Mouse (Mus musculus) midbrain, embryonic 14.5 days (tissue): ENCODE measurements around the gene Lif. TPM values are rescaled to one million over a fixed set of nuclear protein-coding genes. Genes with fewer than 3 reads are reported as not detected.
A peak's percentile ranks its signal among the peaks of the same experiment; 100 is the strongest.

Experiments used
- ATAC-seq: fragments of 200-750 bp; cut with Nextera tagmentation; 2 replicates; pipeline ENCODE4 v1.8.0; 2017; ENCODE audit warnings: moderate number of reproducible peaks, moderate library complexity; ENCODE audit not compliant: low FRiP score, low TSS enrichment
- DNase-seq: peaks from one replicate; pipeline ENCODE4 v3.0.0-alpha.2; 2015
- H3K27ac ChIP-seq: fragments of 300-500 bp; sonication (generic); replicated peaks from 2 replicates; pipeline ENCODE4 v1.5.1; 2014; ENCODE audit warnings: mild to moderate bottlenecking, low read depth, low read length, moderate library complexity
- H3K27me3 ChIP-seq: fragments of 300-500 bp; sonication (generic); 2 replicates; pipeline ENCODE4 v1.6.1; 2014; ENCODE audit warnings: low read length, control low read depth, mixed read lengths; ENCODE audit not compliant: control insufficient read depth, insufficient read depth
- H3K36me3 ChIP-seq: fragments of 300-500 bp; sonication (generic); 2 replicates; pipeline ENCODE4 v1.6.1; 2014; ENCODE audit warnings: low read length, control low read depth; ENCODE audit not compliant: control insufficient read depth, insufficient read depth
- H3K4me1 ChIP-seq: fragments of 300-500 bp; sonication (generic); 2 replicates; pipeline ENCODE4 v1.6.1; 2014; ENCODE audit warnings: mild to moderate bottlenecking, antibody characterized with exemption, low read length, control low read depth; ENCODE audit not compliant: control insufficient read depth, insufficient read depth
- H3K4me2 ChIP-seq: fragments of 300-500 bp; sonication (generic); 2 replicates; pipeline ENCODE4 v1.6.1; 2014; ENCODE audit warnings: mild to moderate bottlenecking, low read length, moderate library complexity
- H3K4me3 ChIP-seq: fragments of 300-500 bp; sonication (generic); replicated peaks from 2 replicates; pipeline ENCODE4 v1.5.1; 2014; ENCODE audit warnings: low read depth, low read length
- H3K9ac ChIP-seq: fragments of 300-500 bp; sonication (generic); replicated peaks from 2 replicates; pipeline ENCODE4 v1.6.1; 2014; ENCODE audit warnings: mild to moderate bottlenecking, low read length, moderate library complexity
- H3K9me3 ChIP-seq: fragments of 300-500 bp; sonication (generic); 2 replicates; pipeline ENCODE4 v1.6.1; 2016; ENCODE audit warnings: low read length, control low read depth, mixed read lengths; ENCODE audit not compliant: control insufficient read depth
- WGBS: fragments of 180-500 bp; shearing (Covaris S2); extraction: QIAGEN DNeasy Blood & Tissue Kit; methylation state at CpG from one replicate; pipeline ENCODE4 v1.1.7; 2014; 5-methylcytosine and 5-hydroxymethylcytosine counted together
- polyA plus RNA-seq: library from polyadenylated mRNA; unstranded; fragments of >200 nt; fragmentation: Nextera tagmentation; extraction: Ambion mirVana; gene quantifications from 2 replicates; pipeline ENCODE4 v1.2.1, GENCODE M21; 2014

Lif gene
- polyA plus RNA-seq, 1 experiment from 2014 or later, result not detected

DNA sequence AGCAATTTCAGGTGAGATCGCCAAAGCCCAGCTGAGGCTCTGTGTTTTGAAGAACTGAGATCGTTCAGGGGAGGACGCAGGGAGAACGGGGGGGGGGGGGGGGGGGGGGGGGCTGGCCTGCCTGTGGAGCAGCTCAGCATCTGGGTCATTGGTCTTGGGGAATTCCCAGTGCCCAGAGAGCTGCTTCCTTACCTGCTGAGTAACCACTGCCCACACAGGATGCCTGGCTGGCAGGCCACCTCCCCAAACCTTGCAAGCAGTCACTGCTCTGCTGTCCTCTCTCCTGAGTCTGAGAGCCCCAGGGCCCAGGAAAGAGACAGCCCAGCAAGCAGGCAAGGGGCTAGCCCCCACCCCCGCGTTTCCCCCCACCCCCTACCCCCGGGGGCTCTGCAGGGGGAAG lies 5.5 kb downstream of the Lif start:
- Histone ChIP-seq H3K27me3 (peaks cover 30% of the 10 kb centered on the region), H3K9me3 (no peaks in the 10 kb centered on the region), H3K4me1 (0 out of 2 replicates have a peak, but pooled peaks cover 4% of the 10 kb centered on the region), H3K4me3 (no peak overlapping the region), H3K4me2 (no peak overlapping the region), H3K27ac (no peak overlapping the region), H3K36me3 (no peaks in the 10 kb centered on the region), H3K9ac (no peak overlapping the region)
- DNase-seq (no peak), ATAC-seq (no peak)
- 21% methylated on average over 7 of the region's 7 CpGs for WGBS

DNA sequence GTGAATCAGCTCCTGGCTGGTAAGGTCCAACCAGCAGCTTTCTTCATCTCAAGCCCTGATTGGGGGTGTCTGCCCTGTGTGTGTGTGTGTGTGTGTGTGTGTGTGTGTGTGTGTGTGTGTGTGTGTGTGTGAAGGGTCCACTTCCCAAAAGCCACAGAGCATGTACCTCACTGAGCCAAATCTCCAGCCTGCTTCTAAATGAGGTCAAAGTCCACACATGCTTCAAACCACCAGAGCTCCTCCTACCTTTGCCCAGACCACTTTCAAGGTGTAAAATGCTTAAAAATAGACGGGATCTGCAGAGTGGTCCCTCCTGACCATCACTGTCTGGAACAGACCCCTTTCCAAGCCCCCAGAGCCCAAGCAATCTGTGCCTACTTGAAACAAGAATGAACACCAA lies 5.9 kb downstream of the Lif start:
- Histone ChIP-seq H3K9ac (no peak overlapping the region), H3K4me2 (no peak overlapping the region), H3K27ac (no peak overlapping the region), H3K4me3 (no peak overlapping the region), H3K9me3 (no peaks in the 10 kb centered on the region), H3K36me3 (no peaks in the 10 kb centered on the region), H3K4me1 (0 out of 2 replicates have a peak, but pooled peaks cover 4% of the 10 kb centered on the region), H3K27me3 (peaks cover 34% of the 10 kb centered on the region)
- DNase-seq (no peak), ATAC-seq (no peak)
- 18% methylated on average over 1 of the region's 1 CpGs for WGBS

DNA sequence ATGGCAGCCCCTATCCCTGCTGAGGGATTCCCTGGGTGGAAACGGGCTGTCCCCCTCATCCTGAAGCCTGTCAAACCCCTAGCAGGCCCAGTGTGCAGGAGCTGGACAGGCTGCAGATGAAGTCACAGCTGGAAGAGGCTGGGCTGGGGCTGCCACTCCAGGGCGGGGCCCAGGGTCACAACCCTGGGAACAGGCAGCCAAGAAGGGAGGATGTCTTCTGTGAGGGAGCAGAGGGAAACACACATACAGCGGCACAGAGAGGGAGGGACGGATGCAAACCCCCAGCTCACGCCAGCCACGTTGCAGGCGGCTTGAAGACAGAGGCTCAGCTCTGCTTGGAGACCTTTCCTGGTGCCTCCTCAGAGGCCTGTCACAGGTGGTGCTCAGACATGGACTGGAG lies 6.7 kb downstream of the Lif start:
- no peaks in the 10 kb centered on the region for H3K36me3 ChIP-seq
- H3K27ac ChIP-seq, result no peak overlapping the region
- H3K9ac ChIP-seq, result no peak overlapping the region
- DNase-seq, result no peak
- 71% methylated on average over 7 of the region's 7 CpGs for WGBS
- no peak overlapping the region for H3K4me2 ChIP-seq
- no peaks in the 10 kb centered on the region for H3K9me3 ChIP-seq
- no peak overlapping the region for H3K4me3 ChIP-seq
- H3K4me1 ChIP-seq, result 0 out of 2 replicates have a peak, but pooled peaks cover 4% of the 10 kb centered on the region
- peaks cover 36% of the 10 kb centered on the region for H3K27me3 ChIP-seq
- ATAC-seq, result no peak

DNA sequence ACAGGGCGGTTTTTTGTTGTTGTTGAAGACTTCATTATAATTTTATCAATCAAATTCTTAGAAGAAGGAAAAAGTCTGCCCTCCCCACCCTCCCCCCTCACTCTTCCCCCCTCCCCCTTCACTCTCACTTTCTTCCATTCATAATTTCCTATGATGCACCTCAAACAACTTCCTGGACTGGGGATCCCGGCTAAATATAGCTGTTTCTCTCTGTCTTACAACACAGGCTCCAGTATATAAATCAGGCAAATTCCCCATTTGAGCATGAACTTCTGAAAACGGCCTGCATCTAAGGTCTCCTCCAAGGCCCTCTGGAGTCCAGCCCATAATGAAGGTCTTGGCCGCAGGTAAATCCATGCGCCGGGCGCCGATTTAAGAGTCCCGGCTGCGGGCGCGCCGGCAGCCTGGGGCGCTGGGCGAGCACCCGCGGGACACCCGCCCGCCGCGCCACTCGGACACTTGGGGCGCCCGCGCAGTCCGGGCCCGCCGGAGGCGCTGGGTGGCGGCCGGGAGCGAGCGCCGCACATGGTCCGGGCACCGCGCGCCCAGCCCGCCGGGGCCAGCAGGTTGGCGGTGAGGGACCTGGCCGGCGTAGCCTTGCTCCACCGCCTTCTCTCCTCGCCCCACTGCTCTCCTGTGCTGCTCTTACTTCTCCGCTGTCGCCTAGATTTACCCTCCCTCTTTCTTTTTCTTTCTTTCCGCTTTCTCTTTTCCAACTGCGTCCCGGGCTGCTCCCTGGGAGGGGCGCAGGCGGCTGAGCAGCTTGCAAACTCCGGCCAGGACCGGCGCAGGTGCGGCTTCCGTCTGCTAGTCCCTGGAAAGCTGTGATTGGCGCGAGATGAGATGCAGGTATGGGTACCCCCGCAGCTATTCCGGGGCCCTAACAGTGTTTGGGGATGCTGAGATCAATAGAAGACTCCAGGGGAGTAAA lies 9.2 kb downstream of the Lif start:
- H3K4me1 ChIP-seq, result 0 out of 2 replicates have a peak, but pooled peaks cover 4% of the 10 kb centered on the region
- peak overlapping the region; percentile 82 for H3K4me2 ChIP-seq
- no peaks in the 10 kb centered on the region for H3K36me3 ChIP-seq
- peak overlapping the region; percentile 47 for H3K9ac ChIP-seq
- ATAC-seq (no peak), DNase-seq (peak; percentile 64)
- WGBS, result 1% methylated on average over 55 of the region's 61 CpGs
- peak overlapping the region; percentile 42 for H3K4me3 ChIP-seq
- no peaks in the 10 kb centered on the region for H3K9me3 ChIP-seq
- H3K27ac ChIP-seq, result no peak overlapping the region
- H3K27me3 ChIP-seq, result peaks cover 36% of the 10 kb centered on the region

DNA sequence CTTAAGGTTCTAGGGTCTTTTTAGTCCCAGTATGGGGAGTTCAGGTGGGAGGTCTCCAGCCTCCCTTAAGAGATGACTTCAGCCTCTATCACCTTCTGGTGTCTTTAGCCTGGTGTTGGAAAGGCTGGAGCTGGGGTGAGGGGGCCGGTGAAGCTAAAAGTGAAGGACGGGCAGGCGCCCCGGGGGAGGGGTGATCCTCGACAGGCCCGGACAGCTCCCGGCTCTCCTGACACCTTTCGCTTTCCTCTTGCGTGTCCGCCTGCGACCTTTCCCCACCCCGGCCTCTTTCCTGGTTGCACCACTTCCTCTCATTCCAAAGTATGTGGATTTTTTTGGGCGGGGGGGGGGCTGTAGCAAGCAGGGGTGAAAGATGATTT lies 9.8 kb downstream of the Lif start:
- DNase-seq (no peak), ATAC-seq (no peak)
- WGBS, result 4% methylated on average over 11 of the region's 13 CpGs
- Histone ChIP-seq H3K27me3 (peaks cover 36% of the 10 kb centered on the region), H3K27ac (no peak overlapping the region), H3K9me3 (no peaks in the 10 kb centered on the region), H3K4me1 (0 out of 2 replicates have a peak, but pooled peaks cover 4% of the 10 kb centered on the region), H3K4me2 (peak overlapping the region; percentile 82), H3K36me3 (no peaks in the 10 kb centered on the region), H3K9ac (no peak overlapping the region), H3K4me3 (peak overlapping the region; percentile 42)

DNA sequence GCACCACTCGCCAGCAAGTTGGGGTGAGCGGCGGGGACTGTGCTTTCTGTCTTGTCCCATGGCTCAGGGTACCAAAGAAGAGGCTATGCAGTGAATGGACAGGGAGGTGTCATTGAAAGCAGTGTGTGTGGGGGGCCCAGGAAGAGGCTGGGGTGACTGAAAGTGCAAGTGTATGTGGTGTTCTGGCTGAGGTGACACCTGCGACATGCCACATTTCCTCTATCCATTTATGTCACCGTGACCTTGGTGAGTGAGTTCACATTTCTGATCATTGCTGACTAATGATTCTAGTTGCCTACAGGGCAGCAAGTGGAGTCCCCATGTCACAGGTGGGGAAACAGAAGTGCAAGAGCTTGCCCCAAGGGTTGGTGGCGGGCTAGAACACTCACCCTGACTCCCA lies 11.1 kb downstream of the Lif start:
- Histone ChIP-seq H3K27ac (no peak overlapping the region), H3K9ac (no peak overlapping the region), H3K27me3 (peaks cover 36% of the 10 kb centered on the region), H3K4me3 (no peak overlapping the region), H3K9me3 (no peaks in the 10 kb centered on the region), H3K36me3 (no peaks in the 10 kb centered on the region), H3K4me2 (no peak overlapping the region), H3K4me1 (0 out of 2 replicates have a peak, but pooled peaks cover 4% of the 10 kb centered on the region)
- DNase-seq, result no peak
- WGBS, result 84% methylated on average over 6 of the region's 6 CpGs
- no peak for ATAC-seq

DNA sequence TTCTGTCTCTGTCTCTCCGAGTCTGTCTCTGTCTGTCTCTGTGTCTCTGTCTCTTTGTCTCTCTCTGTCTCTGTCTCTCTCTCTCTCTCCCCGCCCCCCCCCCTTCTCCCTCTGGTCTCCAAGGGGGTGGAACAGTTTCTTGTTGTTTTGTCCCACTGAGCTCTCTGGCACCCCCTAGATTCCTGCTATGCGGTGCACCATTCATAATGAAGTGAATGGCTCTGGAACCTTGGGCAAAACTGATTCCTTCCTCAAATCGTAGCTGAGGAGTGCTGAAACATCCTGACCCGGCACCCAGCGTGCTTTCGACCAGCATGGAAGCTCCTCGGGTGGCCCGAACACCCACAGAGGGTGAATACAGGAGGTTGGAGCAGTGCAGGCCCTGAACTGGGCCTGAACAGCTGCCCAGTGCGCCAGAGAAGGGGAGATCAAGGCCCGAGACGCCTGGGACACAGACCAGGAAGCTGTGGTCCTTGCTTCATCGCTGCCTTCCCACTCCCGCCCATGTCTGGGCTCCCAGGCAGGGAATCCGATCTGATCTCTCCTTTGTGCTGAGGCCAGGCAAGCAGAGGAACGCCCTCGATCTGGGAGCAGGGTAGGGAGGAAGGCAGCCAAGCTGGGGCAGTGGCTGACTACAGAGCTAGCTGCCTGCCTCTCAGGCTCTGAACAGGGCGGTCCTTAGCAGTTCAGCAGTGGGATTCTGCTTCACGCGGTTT lies 13.5 kb downstream of the Lif start:
- WGBS, result 17% methylated on average over 19 of the region's 20 CpGs
- ATAC-seq (no peak), DNase-seq (no peak)
- no peak overlapping the region for H3K27ac ChIP-seq
- H3K27me3 ChIP-seq, result peaks cover 23% of the 10 kb centered on the region
- no peaks in the 10 kb centered on the region for H3K36me3 ChIP-seq
- no peak overlapping the region for H3K4me3 ChIP-seq
- no peaks in the 10 kb centered on the region for H3K9me3 ChIP-seq
- H3K9ac ChIP-seq, result no peak overlapping the region
- H3K4me2 ChIP-seq, result no peak overlapping the region
- H3K4me1 ChIP-seq, result 0 out of 2 replicates have a peak, but pooled peaks cover 4% of the 10 kb centered on the region

DNA sequence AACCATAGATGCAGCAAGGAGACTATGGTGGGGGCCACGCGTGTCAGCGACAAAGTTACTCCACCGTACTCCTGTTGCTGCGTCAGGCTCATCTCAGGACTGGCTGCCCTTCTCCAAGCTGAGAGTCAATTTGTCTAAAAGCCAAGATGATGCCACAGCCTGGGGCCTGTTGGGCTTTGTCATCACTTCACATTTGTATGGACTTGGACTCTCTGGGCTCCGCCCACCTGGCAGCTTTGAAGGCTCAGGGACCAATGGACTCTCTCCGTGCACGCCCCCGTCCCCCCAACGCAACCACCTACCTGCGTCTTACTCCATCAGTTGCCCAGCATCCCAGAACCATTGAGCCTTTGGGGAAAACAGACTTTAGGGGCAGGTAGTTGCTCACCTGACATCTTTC lies 14.2 kb downstream of the Lif start:
- Histone ChIP-seq H3K36me3 (no peaks in the 10 kb centered on the region), H3K4me3 (no peak overlapping the region), H3K9ac (no peak overlapping the region), H3K27ac (no peak overlapping the region), H3K4me1 (0 out of 2 replicates have a peak, but pooled peaks cover 4% of the 10 kb centered on the region), H3K27me3 (peaks cover 19% of the 10 kb centered on the region), H3K9me3 (no peaks in the 10 kb centered on the region), H3K4me2 (no peak overlapping the region)
- 59% methylated on average over 11 of the region's 11 CpGs for WGBS
- DNase-seq (no peak), ATAC-seq (no peak)
